Mouse (Mus musculus) stomach, embryonic 14.5 days (tissue): ENCODE measurements around the gene Lig1. TPM values are rescaled to one million over a fixed set of nuclear protein-coding genes. Genes with fewer than 3 reads are reported as not detected.

Source experiments
- ATAC-seq: fragments of 200-750 bp; cut with Nextera tagmentation; 2 replicates; pipeline ENCODE4 v1.8.0; 2017; ENCODE audit warnings: low read depth, moderate TSS enrichment; ENCODE audit not compliant: insufficient number of reproducible peaks, insufficient read depth, low FRiP score
- H3K27ac ChIP-seq: fragments of 300-500 bp; sonication (generic); 2 replicates; pipeline ENCODE4 v1.5.1; 2014; ENCODE audit warnings: mild to moderate bottlenecking, low read length, moderate library complexity, mixed read lengths
- H3K27me3 ChIP-seq: fragments of 300-500 bp; sonication (generic); 2 replicates; pipeline ENCODE4 v1.6.1; 2014; ENCODE audit warnings: low read length, control low read depth, mixed read lengths; ENCODE audit not compliant: control insufficient read depth, insufficient read depth
- H3K36me3 ChIP-seq: fragments of 300-500 bp; sonication (generic); 2 replicates; pipeline ENCODE4 v1.6.1; 2014; ENCODE audit warnings: mild to moderate bottlenecking, control low read depth, low read length, moderate library complexity, mixed read lengths; ENCODE audit not compliant: control insufficient read depth, insufficient read depth
- H3K4me1 ChIP-seq: fragments of 300-500 bp; sonication (generic); 2 replicates; pipeline ENCODE4 v1.6.1; 2014; ENCODE audit warnings: low read length, control low read depth, mixed read lengths; ENCODE audit not compliant: control insufficient read depth, insufficient read depth
- H3K4me2 ChIP-seq: fragments of 300-500 bp; sonication (generic); replicated peaks from 2 replicates; pipeline ENCODE4 v1.6.1; 2014; ENCODE audit warnings: low read depth, low read length, control low read depth
- H3K4me3 ChIP-seq: fragments of 300-500 bp; sonication (generic); 2 replicates; pipeline ENCODE4 v1.5.1; 2014; ENCODE audit warnings: low read depth, low read length, control low read depth
- H3K9ac ChIP-seq: fragments of 300-500 bp; sonication (generic); replicated peaks from 2 replicates; pipeline ENCODE4 v1.6.1; 2014; ENCODE audit warnings: low read depth, mild to moderate bottlenecking, control low read depth, low read length, moderate library complexity, mixed read lengths
- H3K9me3 ChIP-seq: fragments of 300-500 bp; sonication (generic); 2 replicates; pipeline ENCODE4 v1.6.1; 2016; ENCODE audit warnings: low read depth, low read length, control low read depth; ENCODE audit not compliant: control insufficient read depth
- WGBS: fragments of 180-500 bp; shearing (Covaris S2); extraction: QIAGEN DNeasy Blood & Tissue Kit; methylation state at CpG from one replicate; pipeline ENCODE4 v1.1.7; 2014; 5-methylcytosine and 5-hydroxymethylcytosine counted together
- polyA plus RNA-seq: library from polyadenylated mRNA; unstranded; fragments of >200 nt; fragmentation: Nextera tagmentation; extraction: Ambion mirVana; gene quantifications from 2 replicates; pipeline ENCODE4 v1.2.1, GENCODE M21; 2014

Lig1 gene
- polyA plus RNA-seq, 1 experiment from 2014 or later: 124 TPM

- no peaks in the 10 kb centered on the region for H3K36me3 ChIP-seq
- H3K27ac ChIP-seq: no peak within 1 kb of the TSS
- 72% methylated on average over 2 of the region's 2 CpGs for WGBS
- H3K4me2 ChIP-seq: no peak within 1 kb of the TSS
- H3K4me1 ChIP-seq: no peaks in the 10 kb centered on the region
- no peaks in the 10 kb centered on the region for H3K9me3 ChIP-seq
- no peak within 1 kb of the TSS for H3K4me3 ChIP-seq
- H3K27me3 ChIP-seq: no peaks in the 10 kb centered on the region
- no peak within 1 kb of the TSS for H3K9ac ChIP-seq
- no peak for ATAC-seq
Measured at GRCm38 (mm10) chr7:13324316-13324715, 47.2 kb downstream of the Lig1 start, which contains the start of gene Pla2g4c. Gene Pla2g4c (plus strand): TSS chr7:13324655.

GRCm38 (mm10) chr7:13330575-13330974, 53.5 kb downstream of the Lig1 start:
- H3K4me3 ChIP-seq: no peak overlapping the region
- no peaks in the 10 kb centered on the region for H3K9me3 ChIP-seq
- no peak overlapping the region for H3K4me2 ChIP-seq
- H3K9ac ChIP-seq: no peak overlapping the region
- H3K27me3 ChIP-seq: no peaks in the 10 kb centered on the region
- H3K27ac ChIP-seq: no peak overlapping the region
- H3K4me1 ChIP-seq: no peaks in the 10 kb centered on the region
- H3K36me3 ChIP-seq: no peaks in the 10 kb centered on the region; the same call in 1 of the 2 replicates
- no peak for ATAC-seq
- WGBS: 93% methylated on average over 2 of the region's 2 CpGs

- Histone ChIP-seq H3K4me1 (no peaks in the 10 kb centered on the region), H3K9ac (no peak overlapping the region), H3K4me2 (no peak overlapping the region), H3K27me3 (no peaks in the 10 kb centered on the region), H3K27ac (no peak overlapping the region), H3K9me3 (no peaks in the 10 kb centered on the region), H3K36me3 (no peaks in the 10 kb centered on the region), H3K4me3 (no peak overlapping the region)
- ATAC-seq: no peak
Measured at GRCm38 (mm10) chr7:13355943-13356342, 78.9 kb downstream of the Lig1 start.

Other genes starting within 250 kb of the Lig1 start
- 150 and 157 TPM in 2 replicates for gene Chmp2a, start 242.5 kb upstream of the Lig1 start, polyA plus RNA-seq
- 56.6 and 59.6 TPM in 2 replicates for gene Ube2m, start 239.0 kb upstream of the Lig1 start, polyA plus RNA-seq
- 3.1 and 3.4 TPM in 2 replicates for gene Mzf1, start 222.5 kb upstream of the Lig1 start, polyA plus RNA-seq
- gene Vmn1r85, start 182.1 kb upstream of the Lig1 start, polyA plus RNA-seq: not detected in 2 replicates
- not detected in 2 replicates for gene Vmn1r86, start 157.4 kb upstream of the Lig1 start, polyA plus RNA-seq
- gene Vmn1r87, start 137.1 kb upstream of the Lig1 start, polyA plus RNA-seq: not detected in 2 replicates
- not detected in 2 replicates for gene Vmn1r88, start 117.7 kb upstream of the Lig1 start, polyA plus RNA-seq
- not detected in 2 replicates for gene Vmn1r89, start 64.3 kb upstream of the Lig1 start, polyA plus RNA-seq
- 5.7 and 11.6 TPM in 2 replicates for gene Zswim9, start 1.4 kb downstream of the Lig1 start, polyA plus RNA-seq
- gene Pla2g4c, start 47.4 kb downstream of the Lig1 start, polyA plus RNA-seq: 1.1 and 1.3 TPM in 2 replicates
- 0.17 TPM in 1 of 2 replicates, not detected in the other for gene Cabp5, start 120.8 kb downstream of the Lig1 start, polyA plus RNA-seq
- not detected in 2 replicates for gene Bsph1, start 173.6 kb downstream of the Lig1 start, polyA plus RNA-seq